Mouse (Mus musculus) embryonic facial prominence, embryonic 13.5 days (tissue): ENCODE measurements around the gene Tor4a. TPM values are rescaled to one million over a fixed set of nuclear protein-coding genes. Genes with fewer than 3 reads are reported as not detected.

Experiments used
- ATAC-seq: fragments of 200-750 bp; cut with Nextera tagmentation; 2 replicates; pipeline ENCODE4 v1.8.0; 2017; ENCODE audit warnings: low read depth; ENCODE audit not compliant: insufficient number of reproducible peaks, insufficient read depth, low FRiP score, low TSS enrichment
- H3K27ac ChIP-seq: fragments of 300-500 bp; sonication (generic); 2 replicates; pipeline ENCODE4 v1.5.1; 2015; ENCODE audit warnings: moderate library complexity, mild to moderate bottlenecking, inconsistent platforms
- H3K27me3 ChIP-seq: fragments of 300-500 bp; sonication (generic); 2 replicates; pipeline ENCODE4 v1.6.1; 2015; ENCODE audit warnings: mild to moderate bottlenecking, inconsistent platforms
- H3K36me3 ChIP-seq: fragments of 300-500 bp; sonication (generic); 2 replicates; pipeline ENCODE4 v1.6.1; 2015; ENCODE audit warnings: mild to moderate bottlenecking, inconsistent platforms
- H3K4me1 ChIP-seq: fragments of 300-500 bp; sonication (generic); 2 replicates; pipeline ENCODE4 v1.6.1; 2015; ENCODE audit warnings: inconsistent platforms
- H3K4me2 ChIP-seq: fragments of 300-500 bp; sonication (generic); 2 replicates; pipeline ENCODE4 v1.6.1; 2015; ENCODE audit warnings: moderate library complexity, mild to moderate bottlenecking, inconsistent platforms
- H3K4me3 ChIP-seq: fragments of 300-500 bp; sonication (generic); 2 replicates; pipeline ENCODE4 v1.5.1; 2015; ENCODE audit warnings: mild to moderate bottlenecking, inconsistent platforms
- H3K9ac ChIP-seq: fragments of 300-500 bp; sonication (generic); 2 replicates; pipeline ENCODE4 v1.6.1; 2015; ENCODE audit warnings: mild to moderate bottlenecking, inconsistent platforms
- H3K9me3 ChIP-seq: fragments of 300-500 bp; sonication (generic); 2 replicates; pipeline ENCODE4 v1.6.1; 2016; ENCODE audit warnings: inconsistent platforms
- WGBS: fragments of 180-500 bp; shearing (Covaris S2); methylation state at CpG from one replicate; pipeline ENCODE4 v1.1.7; 2015; ENCODE audit warnings: mixed read lengths; 5-methylcytosine and 5-hydroxymethylcytosine counted together
- polyA plus RNA-seq: library from polyadenylated mRNA; unstranded; fragments of >200 nt; fragmentation: Nextera tagmentation; extraction: Ambion mirVana; gene quantifications from 2 replicates; pipeline ENCODE4 v1.2.1, GENCODE M21; 2015

Gene Tor4a
- polyA plus RNA-seq, 1 experiment from 2014 or later, result 5.1 TPM

- Histone ChIP-seq H3K4me1 (peaks cover 17% of the 10 kb centered on the region), H3K9me3 (no peaks in the 10 kb centered on the region), H3K36me3 (no peaks in the 10 kb centered on the region), H3K4me3 (peak overlapping the region; percentile 54), H3K9ac (peak overlapping the region; percentile 77), H3K27ac (peak overlapping the region; percentile 65), H3K27me3 (peaks cover 61% of the 10 kb centered on the region), H3K4me2 (peak overlapping the region; percentile 89)
- WGBS, result under 1% methylated on average over 61 of the region's 64 CpGs
- peak; percentile 39; the same call in 1 of the 2 replicates for ATAC-seq
These were observed 10.8 kb downstream of the Tor4a start for GRCm38 (mm10) chr2:25185625-25186574.

- H3K4me1 ChIP-seq, result peaks cover 23% of the 10 kb centered on the region
- no peak overlapping the region for H3K9ac ChIP-seq
- 92% methylated on average over 7 of the region's 7 CpGs for WGBS
- H3K9me3 ChIP-seq, result no peaks in the 10 kb centered on the region
- H3K27ac ChIP-seq, result no peak overlapping the region
- H3K4me3 ChIP-seq, result no peak overlapping the region
- no peak for ATAC-seq
- H3K36me3 ChIP-seq, result no peaks in the 10 kb centered on the region
- H3K27me3 ChIP-seq, result peaks cover 75% of the 10 kb centered on the region
- no peak overlapping the region for H3K4me2 ChIP-seq
These were observed 12.2 kb downstream of the Tor4a start for GRCm38 (mm10) chr2:25184496-25184895.

- H3K9me3 ChIP-seq, result no peaks in the 10 kb centered on the region
- no peak for ATAC-seq
- no peaks in the 10 kb centered on the region for H3K36me3 ChIP-seq
- H3K27ac ChIP-seq, result no peak overlapping the region
- peaks cover 87% of the 10 kb centered on the region for H3K27me3 ChIP-seq
- no peak overlapping the region for H3K9ac ChIP-seq
- WGBS, result 59% methylated on average over 2 of the region's 2 CpGs
- peak overlapping the region; percentile 87; the same call in 1 of the 2 replicates for H3K4me2 ChIP-seq
- no peak overlapping the region for H3K4me3 ChIP-seq
- peaks cover 29% of the 10 kb centered on the region for H3K4me1 ChIP-seq
These were observed 13.3 kb downstream of the Tor4a start for GRCm38 (mm10) chr2:25183336-25183735.

- ATAC-seq, result no peak
- WGBS, result 28% methylated on average over 6 of the region's 6 CpGs
- H3K36me3 ChIP-seq, result no peaks in the 10 kb centered on the region
- no peaks in the 10 kb centered on the region for H3K9me3 ChIP-seq
- H3K9ac ChIP-seq, result peak overlapping the region; percentile 51; the same call in 1 of the 2 replicates
- peak overlapping the region; percentile 58 for H3K4me3 ChIP-seq
- H3K4me1 ChIP-seq, result peaks cover 36% of the 10 kb centered on the region
- peak overlapping the region; percentile 87 for H3K4me2 ChIP-seq
- H3K27ac ChIP-seq, result no peak overlapping the region
- H3K27me3 ChIP-seq, result peaks cover 94% of the 10 kb centered on the region
These were observed 14.0 kb downstream of the Tor4a start for GRCm38 (mm10) chr2:25182664-25183063.

- Histone ChIP-seq H3K9ac (peak overlapping the region; percentile 67), H3K27me3 (peaks cover 96% of the 10 kb centered on the region), H3K4me2 (peak overlapping the region; percentile 87), H3K36me3 (no peaks in the 10 kb centered on the region), H3K4me1 (peaks cover 43% of the 10 kb centered on the region), H3K27ac (peak overlapping the region; percentile 81), H3K4me3 (peak overlapping the region; percentile 58), H3K9me3 (no peaks in the 10 kb centered on the region)
- whole genome bisulfite sequencing, result under 1% methylated on average over 17 of the region's 17 CpGs
- no peak for ATAC-seq
These were observed 14.7 kb downstream of the Tor4a start for GRCm38 (mm10) chr2:25181891-25182397.

GRCm38 (mm10) chr2:25180973-25181890, 15.5 kb downstream of the Tor4a start:
- peak overlapping the region; percentile 58 for H3K4me3 ChIP-seq
- peaks cover 96% of the 10 kb centered on the region for H3K27me3 ChIP-seq
- under 1% methylated on average over 98 of the region's 100 CpGs for WGBS
- no peaks in the 10 kb centered on the region for H3K36me3 ChIP-seq
- peak; percentile 40; the same call in 1 of the 2 replicates for ATAC-seq
- H3K9me3 ChIP-seq, result no peaks in the 10 kb centered on the region
- peak overlapping the region; percentile 67 for H3K9ac ChIP-seq
- peak overlapping the region; percentile 81 for H3K27ac ChIP-seq
- peaks cover 50% of the 10 kb centered on the region for H3K4me1 ChIP-seq
- peak overlapping the region; percentile 87 for H3K4me2 ChIP-seq

GRCm38 (mm10) chr2:25180478-25180903, 16.2 kb downstream of the Tor4a start, which contains the start of gene Nrarp:
TSS of gene Nrarp (plus strand) at chr2:25180758.
- peaks cover 100% of the 10 kb centered on the region for H3K27me3 ChIP-seq
- H3K9me3 ChIP-seq, result no peaks in the 10 kb centered on the region
- H3K36me3 ChIP-seq, result no peaks in the 10 kb centered on the region
- H3K4me2 ChIP-seq, result peak within 1 kb of the TSS; percentile 87
- peak within 1 kb of the TSS; percentile 67 for H3K9ac ChIP-seq
- peak; percentile 68 for ATAC-seq
- H3K4me3 ChIP-seq, result peak within 1 kb of the TSS; percentile 58
- WGBS, result under 1% methylated on average over 35 of the region's 35 CpGs
- H3K4me1 ChIP-seq, result peaks cover 49% of the 10 kb centered on the region
- peak within 1 kb of the TSS; percentile 81 for H3K27ac ChIP-seq

GRCm38 (mm10) chr2:25179566-25180217, 17.0 kb downstream of the Tor4a start:
- Histone ChIP-seq H3K9me3 (no peaks in the 10 kb centered on the region), H3K9ac (0 out of 2 replicates have a peak overlapping the region, but pooled peaks have one; percentile 54), H3K27me3 (peaks cover 92% of the 10 kb centered on the region), H3K4me3 (peak overlapping the region; percentile 58), H3K27ac (peak overlapping the region; percentile 44; the same call in 1 of the 2 replicates), H3K36me3 (no peaks in the 10 kb centered on the region), H3K4me2 (peak overlapping the region; percentile 87), H3K4me1 (peaks cover 46% of the 10 kb centered on the region)
- no peak for ATAC-seq
- 42% methylated on average over 15 of the region's 15 CpGs for WGBS

GRCm38 (mm10) chr2:25178285-25178972, 18.3 kb downstream of the Tor4a start:
- 18% methylated on average over 10 of the region's 10 CpGs for WGBS
- 0 out of 2 replicates have a peak overlapping the region, but pooled peaks have one; percentile 9 for H3K4me2 ChIP-seq
- H3K9me3 ChIP-seq, result no peaks in the 10 kb centered on the region
- H3K27ac ChIP-seq, result peak overlapping the region; percentile 62
- no peak overlapping the region for H3K4me3 ChIP-seq
- 0 out of 2 replicates have a peak overlapping the region, but pooled peaks have one; percentile 21 for H3K9ac ChIP-seq
- peaks cover 80% of the 10 kb centered on the region for H3K27me3 ChIP-seq
- no peak for ATAC-seq
- peaks cover 44% of the 10 kb centered on the region for H3K4me1 ChIP-seq
- H3K36me3 ChIP-seq, result no peaks in the 10 kb centered on the region

GRCm38 (mm10) chr2:25177685-25178084, 19.0 kb downstream of the Tor4a start:
- H3K4me3 ChIP-seq, result no peak overlapping the region
- no peaks in the 10 kb centered on the region for H3K36me3 ChIP-seq
- H3K27me3 ChIP-seq, result peaks cover 72% of the 10 kb centered on the region
- 0 out of 2 replicates have a peak overlapping the region, but pooled peaks have one; percentile 1 for H3K9ac ChIP-seq
- 0 out of 2 replicates have a peak overlapping the region, but pooled peaks have one; percentile 9 for H3K4me2 ChIP-seq
- no peaks in the 10 kb centered on the region for H3K9me3 ChIP-seq
- WGBS, result 8% methylated on average over 6 of the region's 6 CpGs
- H3K27ac ChIP-seq, result peak overlapping the region; percentile 62
- ATAC-seq, result no peak
- peaks cover 45% of the 10 kb centered on the region for H3K4me1 ChIP-seq
